Mouse (Mus musculus) ES-Bruce4 (cell line): ENCODE results near the gene Cdc42bpb.

Experiments
- CTCF ChIP-seq: IDR thresholded peaks from one replicate; pipeline ENCODE4 v1.8.1; 2011; ENCODE audit warnings: low read depth, low read length
- POLR2A ChIP-seq: IDR thresholded peaks from one replicate; pipeline ENCODE4 v1.8.1; 2011; ENCODE audit warnings: low read length; ENCODE audit not compliant: insufficient read depth

- no peak for TF ChIP-seq POLR2A
- TF ChIP-seq CTCF: no peak
These were observed 52.6 kb downstream of the Cdc42bpb start for GRCm38 (mm10) chr12:111324949-111325348.
